Mouse (Mus musculus) liver, postnatal 0 days (tissue): Measurements from ENCODE around the gene Ttll5. TPM values are rescaled to one million over a fixed set of nuclear protein-coding genes. Genes with fewer than 3 reads are reported as not detected.

ENCODE experiments used
- ATAC-seq: fragments of 200-750 bp; cut with Nextera tagmentation; 2 replicates; pipeline ENCODE4 v1.8.0; 2017; ENCODE audit warnings: mild to moderate bottlenecking, moderate library complexity
- DNase-seq: peaks from one replicate; pipeline ENCODE4 v3.0.0-alpha.2; 2016
- H3K27ac ChIP-seq: fragments of 300-500 bp; sonication (generic); 2 replicates; pipeline ENCODE4 v1.5.1; 2014; ENCODE audit warnings: antibody characterized with exemption, moderate library complexity, mild to moderate bottlenecking, low read depth
- H3K27me3 ChIP-seq: fragments of 300-500 bp; sonication (generic); 2 replicates; pipeline ENCODE4 v1.6.1; 2014; ENCODE audit warnings: low read length, control low read depth, mixed read lengths; ENCODE audit not compliant: insufficient read depth
- H3K36me3 ChIP-seq: fragments of 300-500 bp; sonication (generic); replicated peaks from 2 replicates; pipeline ENCODE4 v1.6.1; 2014; ENCODE audit warnings: mild to moderate bottlenecking, control low read depth, low read length, moderate library complexity, mixed read lengths; ENCODE audit not compliant: insufficient read depth
- H3K4me1 ChIP-seq: fragments of 300-500 bp; sonication (generic); 2 replicates; pipeline ENCODE4 v1.6.1; 2014; ENCODE audit warnings: antibody characterized with exemption, mild to moderate bottlenecking, control low read depth; ENCODE audit not compliant: insufficient read depth
- H3K4me2 ChIP-seq: fragments of 300-500 bp; sonication (generic); 2 replicates; pipeline ENCODE4 v1.6.1; 2014; ENCODE audit warnings: low read depth, mild to moderate bottlenecking, low read length, moderate library complexity, mixed read lengths
- H3K4me3 ChIP-seq: fragments of 300-500 bp; sonication (generic); 2 replicates; pipeline ENCODE4 v1.5.1; 2014; ENCODE audit warnings: low read depth, low read length
- H3K9ac ChIP-seq: fragments of 300-500 bp; sonication (generic); replicated peaks from 2 replicates; pipeline ENCODE4 v1.6.1; 2014; ENCODE audit warnings: mild to moderate bottlenecking, moderate library complexity
- H3K9me3 ChIP-seq: fragments of 300-500 bp; sonication (generic); 2 replicates; pipeline ENCODE4 v1.6.1; 2016; ENCODE audit warnings: mild to moderate bottlenecking, control low read depth, low read length, mixed read lengths
- CTCF ChIP-seq: sonication (generic); IDR thresholded peaks from 2 replicates; pipeline ENCODE4 v1.5.1; 2016; ENCODE audit warnings: antibody characterized with exemption, low read depth
- EP300 ChIP-seq: IDR thresholded peaks from 2 replicates; pipeline ENCODE4 v1.6.1; 2016; ENCODE audit warnings: antibody characterized with exemption, low read depth, mild to moderate bottlenecking
- WGBS: fragments of 180-500 bp; shearing (Covaris S2); extraction: QIAGEN DNeasy Blood & Tissue Kit; methylation state at CpG from one replicate; pipeline ENCODE4 v1.1.7; 2014; ENCODE audit not compliant: insufficient replicate concordance; 5-methylcytosine and 5-hydroxymethylcytosine counted together
- polyA plus RNA-seq: library from polyadenylated mRNA; unstranded; fragments of >200 nt; fragmentation: Nextera tagmentation; extraction: Ambion mirVana; gene quantifications from 2 replicates; pipeline ENCODE4 v1.2.1, GENCODE M21; 2015

Gene Ttll5
- polyA plus RNA-seq, 1 experiment from 2014 or later = 2.8 TPM

DNA sequence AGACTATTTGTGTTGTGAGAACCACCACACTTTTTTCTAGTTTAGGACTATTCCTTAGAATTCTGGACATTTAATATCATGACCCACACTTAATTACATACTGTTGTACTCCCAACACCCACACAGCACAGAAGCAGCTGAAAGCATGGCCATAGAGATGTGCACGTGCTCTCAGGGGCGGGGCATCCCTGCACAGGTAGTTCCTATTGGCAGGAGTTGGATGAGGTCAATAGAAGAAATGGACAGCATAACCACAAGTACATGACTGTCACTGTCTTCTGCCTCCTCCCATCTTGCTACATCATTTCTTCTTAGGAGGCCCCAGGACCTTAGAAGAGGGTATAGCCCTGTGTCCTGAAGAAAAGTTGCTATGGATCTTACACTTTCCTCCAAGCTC lies 168.4 kb downstream of the Ttll5 start:
- TF ChIP-seq EP300 (no peak), CTCF (no peak)
- Histone ChIP-seq H3K4me1 (no peaks in the 10 kb centered on the region), H3K9me3 (no peaks in the 10 kb centered on the region), H3K4me2 (no peak overlapping the region), H3K36me3 (0 out of 2 replicates have a peak, but pooled peaks cover 6% of the 10 kb centered on the region), H3K27me3 (no peaks in the 10 kb centered on the region), H3K27ac (no peak overlapping the region), H3K4me3 (no peak overlapping the region), H3K9ac (no peak overlapping the region)
- DNase-seq (no peak), ATAC-seq (no peak)
- 68% methylated on average over 2 of the region's 2 CpGs for WGBS

DNA sequence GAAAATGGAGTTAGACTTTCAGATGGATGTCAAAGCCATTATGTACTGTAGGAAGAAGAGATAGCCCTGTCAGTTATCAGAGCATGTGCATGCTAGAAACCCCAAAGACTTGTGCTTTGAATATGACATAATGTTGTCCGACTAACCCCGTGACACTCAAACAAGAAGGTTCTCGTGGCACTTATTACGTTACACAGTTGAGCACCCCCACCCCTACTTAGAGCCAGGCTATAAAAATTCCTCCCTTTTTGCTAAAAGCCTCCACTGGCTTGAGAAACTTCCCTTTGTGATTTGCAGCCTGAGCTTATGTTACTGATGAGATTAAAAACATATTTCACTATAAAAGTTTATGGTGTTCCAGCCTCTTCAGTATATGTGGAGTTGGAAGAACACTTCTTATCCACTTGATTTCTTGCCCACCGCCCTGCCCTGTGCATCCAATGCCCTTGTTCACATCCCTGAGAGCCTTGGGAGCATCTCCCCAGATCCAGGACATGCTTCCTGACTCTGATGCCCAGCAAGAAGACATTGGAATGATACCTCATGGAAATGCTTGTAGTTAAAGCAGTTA lies 169.4 kb downstream of the Ttll5 start:
- no peak for DNase-seq
- Histone ChIP-seq H3K27me3 (no peaks in the 10 kb centered on the region), H3K4me2 (no peak overlapping the region), H3K9ac (no peak overlapping the region), H3K4me1 (no peaks in the 10 kb centered on the region), H3K36me3 (0 out of 2 replicates have a peak, but pooled peaks cover 6% of the 10 kb centered on the region), H3K27ac (no peak overlapping the region), H3K9me3 (no peaks in the 10 kb centered on the region), H3K4me3 (no peak overlapping the region)
- WGBS = 83% methylated on average over 5 of the region's 5 CpGs
- ATAC-seq = no peak
- TF ChIP-seq CTCF (no peak), EP300 (no peak)

DNA sequence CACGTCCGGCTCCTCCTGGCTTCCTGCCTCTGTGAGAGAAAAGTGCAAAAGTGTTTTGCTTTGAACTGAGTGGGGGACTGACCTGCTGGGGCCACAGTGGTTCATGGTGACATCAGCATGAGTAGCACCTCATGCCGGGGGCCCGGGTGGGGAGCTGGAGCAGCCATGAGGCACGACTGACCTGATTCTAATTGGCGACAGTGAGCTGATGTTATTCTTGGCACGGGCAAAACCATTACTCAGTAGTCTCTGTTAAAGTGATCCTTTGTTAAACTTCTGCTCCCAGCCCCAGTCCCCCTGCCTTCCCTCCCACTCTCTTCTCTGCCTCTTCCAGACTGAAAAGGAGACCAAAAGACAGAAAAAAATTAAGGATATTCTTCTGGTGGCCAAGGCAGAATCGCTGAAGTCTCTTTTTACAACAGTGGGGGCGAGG lies 176.2 kb downstream of the Ttll5 start:
- Histone ChIP-seq H3K4me3 (no peak overlapping the region), H3K4me1 (no peaks in the 10 kb centered on the region), H3K9me3 (no peaks in the 10 kb centered on the region), H3K36me3 (0 out of 2 replicates have a peak, but pooled peaks cover 3% of the 10 kb centered on the region), H3K27me3 (no peaks in the 10 kb centered on the region), H3K9ac (no peak overlapping the region), H3K27ac (no peak overlapping the region), H3K4me2 (no peak overlapping the region)
- DNase-seq = no peak
- WGBS = 66% methylated on average over 9 of the region's 9 CpGs
- TF ChIP-seq CTCF (no peak), EP300 (no peak)
- ATAC-seq = no peak

DNA sequence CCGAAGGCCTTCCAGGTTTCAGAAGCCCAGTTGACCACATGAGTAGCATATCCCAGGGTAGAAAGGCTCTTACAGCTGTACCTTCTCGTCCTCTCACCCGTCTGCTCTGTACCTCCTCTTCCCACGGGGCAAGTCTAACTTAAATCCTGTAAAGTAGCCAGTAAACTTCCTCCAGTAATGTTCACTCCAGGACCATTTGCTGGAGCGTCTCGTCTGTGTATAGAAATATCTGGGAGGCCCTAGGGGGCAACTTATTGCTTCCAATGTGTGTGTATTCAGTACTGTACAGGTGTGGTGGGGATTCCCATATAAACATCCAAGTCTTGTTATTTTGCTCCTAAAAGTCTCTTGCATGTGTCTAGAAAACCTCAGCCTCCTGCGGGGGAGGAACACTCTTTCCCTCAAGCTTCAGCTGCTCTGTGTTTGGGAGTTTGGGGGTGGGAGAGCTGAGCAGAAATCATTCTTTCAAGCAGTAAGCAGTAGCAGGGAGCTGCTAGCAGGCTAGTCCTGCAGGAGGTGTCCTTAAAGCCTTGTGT lies 176.7 kb downstream of the Ttll5 start:
- Histone ChIP-seq H3K9me3 (no peaks in the 10 kb centered on the region), H3K4me3 (no peak overlapping the region), H3K27me3 (no peaks in the 10 kb centered on the region), H3K4me1 (no peaks in the 10 kb centered on the region), H3K9ac (no peak overlapping the region), H3K4me2 (no peak overlapping the region), H3K36me3 (no peaks in the 10 kb centered on the region), H3K27ac (no peak overlapping the region)
- DNase-seq = no peak
- no peak for ATAC-seq
- TF ChIP-seq CTCF = no peak
- WGBS = 66% methylated on average over 7 of the region's 7 CpGs

DNA sequence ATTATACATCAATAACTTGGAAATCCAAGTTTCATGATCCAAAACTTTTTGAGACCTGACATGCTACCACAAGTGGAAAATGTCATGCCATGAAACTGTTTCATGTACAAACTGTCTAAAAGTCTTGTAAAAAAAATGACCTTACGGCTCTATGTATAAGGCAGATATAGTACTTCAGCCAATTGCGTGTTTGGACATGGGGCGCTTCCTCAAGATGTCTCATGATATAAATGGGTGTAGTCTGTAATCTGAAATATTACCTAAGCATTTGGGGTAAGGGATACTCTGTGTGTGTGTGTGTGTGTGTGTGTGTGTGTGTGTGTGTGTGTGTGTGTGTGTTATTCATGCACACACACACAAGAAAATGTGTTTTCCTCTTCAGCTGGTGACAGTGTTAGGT lies 180.2 kb downstream of the Ttll5 start:
- H3K27ac ChIP-seq = no peak overlapping the region
- no peaks in the 10 kb centered on the region for H3K4me1 ChIP-seq
- no peak overlapping the region for H3K9ac ChIP-seq
- no peak overlapping the region for H3K4me3 ChIP-seq
- no peak for ATAC-seq
- H3K36me3 ChIP-seq = no peaks in the 10 kb centered on the region
- TF ChIP-seq EP300 (no peak), CTCF (no peak)
- no peak for DNase-seq
- no peak overlapping the region for H3K4me2 ChIP-seq
- WGBS = 83% methylated on average over 3 of the region's 3 CpGs
- no peaks in the 10 kb centered on the region for H3K27me3 ChIP-seq
- no peaks in the 10 kb centered on the region for H3K9me3 ChIP-seq

DNA sequence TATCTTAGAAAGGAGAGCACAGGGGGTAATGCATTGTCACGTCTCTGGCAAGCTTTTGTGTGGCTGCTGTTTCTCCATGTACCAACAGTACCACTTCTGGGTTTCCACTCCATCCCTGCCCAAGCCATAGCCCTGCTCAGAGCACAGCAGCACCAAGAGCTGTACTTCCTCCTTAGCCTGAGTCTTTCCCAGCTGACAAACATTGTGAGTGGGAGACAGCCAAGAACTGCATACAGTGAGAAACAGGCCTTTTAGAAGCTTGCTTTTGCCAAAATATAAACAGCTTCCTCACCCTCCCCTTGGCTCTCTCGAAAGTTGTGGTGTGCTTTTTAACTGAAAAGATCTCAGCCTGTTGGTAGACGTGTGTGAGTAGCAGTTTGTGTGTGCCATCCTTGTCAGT lies 182.9 kb downstream of the Ttll5 start:
- no peaks in the 10 kb centered on the region for H3K9me3 ChIP-seq
- no peaks in the 10 kb centered on the region for H3K4me1 ChIP-seq
- no peak overlapping the region for H3K4me2 ChIP-seq
- no peak overlapping the region for H3K4me3 ChIP-seq
- no peak for TF ChIP-seq CTCF
- no peak for TF ChIP-seq EP300
- ATAC-seq (no peak), DNase-seq (no peak)
- no peak overlapping the region for H3K27ac ChIP-seq
- no peaks in the 10 kb centered on the region for H3K36me3 ChIP-seq
- H3K27me3 ChIP-seq = no peaks in the 10 kb centered on the region
- no peak overlapping the region for H3K9ac ChIP-seq
- 62% methylated on average over 3 of the region's 3 CpGs for WGBS

DNA sequence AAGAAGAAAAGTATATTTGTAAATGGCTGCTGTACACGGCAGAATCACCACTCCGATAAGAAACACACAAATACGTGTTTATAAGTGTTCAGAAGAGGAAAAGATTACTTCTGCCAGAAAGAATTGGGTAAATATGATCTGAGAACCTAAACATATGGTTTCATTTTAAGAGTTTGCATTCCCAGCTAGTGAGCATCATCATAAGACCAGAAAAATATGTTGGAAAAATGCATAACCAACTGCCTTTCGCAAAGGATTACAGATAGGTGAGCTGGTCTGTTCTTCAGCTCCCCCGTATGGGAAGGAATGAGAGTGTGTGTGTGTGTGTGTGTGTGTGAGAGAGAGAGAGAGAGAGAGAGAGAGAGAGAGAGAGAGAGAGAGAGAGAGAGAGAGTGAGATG lies 186.2 kb downstream of the Ttll5 start:
- Histone ChIP-seq H3K9me3 (no peaks in the 10 kb centered on the region), H3K27me3 (no peaks in the 10 kb centered on the region), H3K36me3 (peaks cover 6% of the 10 kb centered on the region; the same call in 1 of the 2 replicates), H3K4me2 (no peak overlapping the region), H3K4me1 (no peaks in the 10 kb centered on the region), H3K9ac (no peak overlapping the region), H3K27ac (no peak overlapping the region), H3K4me3 (no peak overlapping the region)
- WGBS = 83% methylated on average over 5 of the region's 5 CpGs
- DNase-seq (no peak), ATAC-seq (no peak)
- TF ChIP-seq CTCF (no peak), EP300 (no peak)
